Mouse (Mus musculus) E14TG2a.4 (cell line): ENCODE data around the gene Ppp2r2c.

Source experiments
- CTCF ChIP-seq: conservative IDR thresholded peaks from 2 replicates; pipeline ENCODE4 v1.5.1; 2014; ENCODE audit warnings: low read length
- POU5F1 ChIP-seq: IDR thresholded peaks from 2 replicates; pipeline ENCODE4 v1.6.1; 2014; ENCODE audit warnings: low read length, borderline replicate concordance

DNA sequence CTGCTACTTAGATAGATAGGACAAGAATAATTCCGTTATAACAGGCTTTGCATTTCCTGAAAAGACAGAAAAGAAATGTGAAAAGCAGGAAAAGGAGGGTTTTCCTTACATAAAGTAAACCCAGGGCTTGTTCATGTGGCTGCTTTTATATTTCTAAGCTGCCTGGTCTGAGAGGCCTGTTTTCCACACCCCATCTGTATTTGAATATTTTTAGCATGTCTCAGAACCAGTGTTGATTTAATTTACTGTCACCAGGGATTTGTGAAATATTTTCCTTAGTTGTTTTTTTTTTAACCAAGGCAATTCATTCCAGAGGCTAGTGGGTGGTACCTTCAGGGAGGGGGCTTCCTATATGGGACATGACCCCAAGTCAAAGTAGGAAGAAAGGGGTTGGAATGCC is 26.6 kb upstream of the Ppp2r2c start:
- TF ChIP-seq CTCF (no peak), POU5F1 (no peak)
